Mouse (Mus musculus): Measurements from ENCODE around the gene Esm1.
"Not testable (repeated sequence)": the region's sequence is repeated elsewhere in the genome, so short reads cannot be mapped to it uniquely, and the experiment has no call there.

Gene Esm1

DNA sequence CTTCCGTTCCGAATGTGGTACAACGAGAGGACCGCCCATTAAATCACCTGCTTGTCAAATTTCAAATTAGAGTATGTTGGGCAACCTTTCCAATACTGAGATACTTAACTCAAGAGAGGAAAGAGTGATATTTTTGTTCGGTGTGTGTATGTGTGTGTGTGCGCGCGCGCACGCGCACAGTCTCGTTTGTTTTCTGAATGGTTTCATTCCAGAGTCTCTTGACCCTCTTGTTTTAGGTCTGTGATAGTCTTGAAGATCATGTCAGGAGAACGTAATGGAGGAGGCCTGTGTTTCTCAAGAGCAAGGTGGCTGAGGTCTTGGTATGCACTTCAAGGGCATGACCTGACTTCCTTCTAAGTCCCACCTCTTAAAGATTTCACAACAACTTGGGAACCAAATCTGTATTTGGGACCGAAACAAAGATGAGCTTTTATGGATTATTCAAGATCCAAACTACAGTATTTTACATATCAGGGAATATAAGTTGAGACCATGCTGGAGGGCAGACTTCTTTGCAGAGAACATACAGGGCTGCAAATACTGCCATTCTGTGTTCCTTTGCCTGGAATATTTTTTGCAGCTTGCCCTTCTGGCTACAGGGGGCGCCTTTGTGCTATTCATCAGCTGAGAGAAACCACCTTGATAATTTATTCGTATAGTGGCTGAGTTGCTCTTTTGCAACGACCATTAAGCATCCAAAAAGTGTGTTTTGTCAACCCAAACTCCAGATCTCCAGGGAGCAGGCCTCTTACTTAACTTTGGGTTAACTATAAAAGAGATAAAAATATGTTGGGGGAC, 18.4 kb downstream of the Esm1 start:
- no peak for DNase-seq

DNA sequence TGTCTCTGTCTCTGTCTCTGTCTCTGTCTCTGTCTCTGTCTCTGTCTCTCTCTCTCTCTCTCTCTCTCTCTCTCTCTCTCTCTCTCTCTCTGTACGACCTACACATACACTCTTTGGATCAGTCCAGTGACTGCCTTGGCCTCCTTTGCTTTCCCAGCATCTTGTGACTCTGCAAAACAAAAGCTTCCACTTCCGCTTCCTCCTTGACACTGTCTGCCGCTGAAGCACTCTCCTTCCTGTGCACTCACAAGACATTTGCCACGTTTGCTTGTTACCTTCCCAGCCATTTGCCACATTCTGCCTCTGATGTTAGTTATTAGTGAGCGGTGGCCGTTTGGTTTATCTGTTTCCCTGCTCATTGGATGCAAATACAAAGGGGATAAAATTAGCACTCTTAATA, 32.7 kb downstream of the Esm1 start:
- DNase-seq: no peak

DNA sequence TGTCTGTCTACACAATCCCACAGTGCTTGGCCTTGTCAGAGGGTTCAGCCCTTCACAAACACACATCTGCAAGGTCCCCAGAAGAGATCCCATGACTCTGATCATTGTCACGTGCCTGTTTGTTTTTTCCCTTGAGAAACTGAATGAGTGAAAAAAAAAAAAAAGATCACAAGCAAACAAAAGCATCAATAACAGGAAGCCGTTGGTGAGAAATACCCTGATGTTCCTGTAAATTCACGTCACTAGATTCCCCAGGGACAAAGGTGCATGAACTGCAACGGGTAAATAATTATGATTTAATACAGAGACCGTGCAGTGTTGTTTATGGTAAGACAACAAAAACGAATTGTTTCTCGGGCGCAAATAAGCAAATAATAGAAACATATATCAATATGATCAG, 35.6 kb downstream of the Esm1 start:
- DNase-seq: no peak

DNA sequence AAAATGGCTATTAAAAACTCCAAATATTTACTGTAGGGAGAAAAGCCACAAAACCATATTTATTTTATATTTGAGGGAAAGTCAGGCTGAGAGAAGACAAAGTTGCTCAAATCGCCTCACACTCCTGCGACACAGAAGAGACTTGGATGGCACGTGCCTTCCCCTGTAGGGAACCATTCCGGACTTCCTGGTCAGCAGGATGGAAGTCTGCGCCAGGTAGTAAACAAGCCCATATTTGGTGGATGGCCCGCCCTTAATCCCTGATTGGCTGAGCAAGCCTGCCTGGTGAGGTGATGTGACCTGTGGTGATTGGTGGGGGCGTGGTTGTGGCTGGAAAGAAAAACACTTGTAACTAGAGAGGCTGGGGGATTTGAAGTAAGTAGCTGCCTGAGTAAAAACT, 43.1 kb downstream of the Esm1 start:
- not testable (repeated sequence) for DNase-seq

DNA sequence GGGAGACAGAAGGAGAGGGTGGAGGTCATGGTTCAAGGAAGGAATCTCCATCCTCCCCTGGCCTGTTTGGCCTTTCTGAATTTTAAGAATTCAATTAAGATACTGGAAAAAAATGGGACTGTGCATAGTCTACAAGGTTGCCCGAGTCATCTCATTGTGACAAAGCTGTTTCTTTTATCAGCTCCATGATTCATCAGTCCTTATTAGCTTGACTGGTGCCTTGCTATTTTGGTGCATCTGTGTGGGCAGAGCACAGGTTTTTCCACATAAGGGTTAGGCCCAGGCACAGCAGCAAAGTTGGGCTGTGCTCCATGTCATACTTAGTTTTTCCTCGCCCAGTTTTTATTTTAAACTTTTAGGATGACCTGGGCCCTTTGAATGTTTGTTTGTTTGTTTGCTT, 47.3 kb downstream of the Esm1 start:
- no peak for DNase-seq

DNA sequence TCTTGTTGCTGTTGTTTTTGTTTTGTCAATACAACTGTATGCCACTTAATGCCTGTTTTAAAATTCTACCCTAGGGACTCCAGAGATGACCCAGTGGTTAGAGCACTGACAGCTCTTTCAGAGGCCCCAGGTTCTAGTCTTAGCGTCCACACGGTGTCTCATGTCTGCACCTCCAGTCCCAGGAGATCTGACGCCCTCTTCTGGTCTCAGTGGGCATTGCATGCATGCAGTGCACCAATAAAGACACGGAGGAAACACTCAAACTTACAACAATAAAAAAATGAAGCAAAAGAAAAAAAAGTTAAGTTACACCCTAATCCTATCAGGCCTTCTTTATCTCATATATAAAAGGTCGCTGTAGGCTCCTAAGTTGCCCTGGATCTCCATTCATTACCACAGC, 47.7 kb downstream of the Esm1 start:
- no peak for DNase-seq

DNA sequence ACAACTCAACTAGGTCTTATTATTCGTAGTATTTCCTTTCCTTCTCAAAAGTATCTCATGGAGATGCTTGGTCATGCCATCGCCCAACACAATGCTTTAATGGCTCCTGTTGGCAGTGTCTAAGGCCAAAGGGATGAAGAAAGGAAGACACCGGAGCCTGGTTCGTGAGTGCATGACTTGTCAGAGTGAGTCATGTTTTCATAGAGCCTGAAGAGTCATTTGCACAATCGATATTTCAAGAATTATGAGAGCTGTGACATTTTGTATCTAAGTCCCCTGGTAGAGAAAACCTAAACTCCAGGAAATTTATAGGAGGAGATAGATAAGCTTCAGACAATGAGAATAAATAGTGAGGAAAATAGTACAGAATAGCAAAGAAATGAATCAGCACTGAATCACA, 49.8 kb downstream of the Esm1 start:
- DNase-seq: no peak

DNA sequence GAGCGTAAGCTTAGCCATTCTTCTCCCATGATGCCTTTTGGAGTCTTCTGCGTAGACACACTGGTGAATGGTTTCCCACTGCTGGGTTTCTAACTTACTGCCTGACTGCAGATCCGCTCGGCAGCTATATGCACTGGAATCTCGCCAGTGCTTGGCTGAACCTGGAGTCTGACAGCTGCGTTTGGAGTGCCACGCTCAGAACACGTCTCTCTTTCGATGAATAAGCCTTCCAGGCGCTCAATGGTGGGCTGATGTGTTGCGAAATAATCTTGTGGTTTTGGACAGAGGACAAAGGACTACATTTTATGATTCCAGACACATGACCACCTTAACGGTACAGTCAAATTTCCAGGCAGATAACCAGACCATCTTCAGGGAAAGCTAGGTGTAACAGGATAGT, 53.4 kb downstream of the Esm1 start:
- DNase-seq: no peak

DNA sequence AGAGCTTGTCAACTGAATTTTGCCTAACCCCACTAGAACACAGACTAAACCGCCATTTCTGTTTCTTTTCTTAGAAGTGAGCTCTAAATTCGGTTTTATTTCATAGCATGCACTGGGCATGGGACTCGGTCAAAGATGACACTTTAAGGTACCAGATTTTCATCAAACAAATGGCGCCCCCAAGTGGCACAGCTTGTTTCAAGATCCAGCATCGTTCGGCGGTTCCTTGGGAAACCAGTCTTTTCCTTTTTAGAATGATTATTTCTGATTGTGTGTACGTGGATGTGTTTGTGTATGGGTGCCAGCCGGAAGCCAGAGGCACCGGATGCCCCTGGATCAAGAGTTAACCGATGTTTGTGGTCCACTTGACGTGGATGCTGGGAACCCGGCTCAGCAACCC, 55.8 kb downstream of the Esm1 start:
- no peak for DNase-seq

DNA sequence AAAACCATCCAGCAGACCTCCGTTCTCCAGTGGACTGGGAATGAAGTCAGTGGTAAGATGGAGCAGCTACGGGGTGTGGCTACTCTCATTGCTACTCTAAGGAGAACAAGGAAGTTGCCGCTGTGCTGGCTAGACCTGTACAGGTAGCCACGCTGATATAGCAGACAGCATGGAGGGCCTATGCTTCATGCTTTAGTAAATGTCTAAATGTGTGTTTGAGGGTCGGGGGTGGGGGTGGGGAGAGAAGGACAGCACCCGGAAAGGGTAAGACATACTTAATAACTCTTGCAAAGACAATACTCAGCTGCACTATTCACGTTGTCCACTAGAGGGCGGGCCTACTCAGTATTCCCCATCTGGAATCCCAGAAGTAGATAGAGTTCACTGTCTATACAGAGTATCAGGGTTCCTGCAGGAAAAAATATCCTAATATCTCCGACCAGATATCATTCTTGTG, 57.1 kb downstream of the Esm1 start:
- peak in 1 of 2 experiments; percentile 33 for DNase-seq

DNA sequence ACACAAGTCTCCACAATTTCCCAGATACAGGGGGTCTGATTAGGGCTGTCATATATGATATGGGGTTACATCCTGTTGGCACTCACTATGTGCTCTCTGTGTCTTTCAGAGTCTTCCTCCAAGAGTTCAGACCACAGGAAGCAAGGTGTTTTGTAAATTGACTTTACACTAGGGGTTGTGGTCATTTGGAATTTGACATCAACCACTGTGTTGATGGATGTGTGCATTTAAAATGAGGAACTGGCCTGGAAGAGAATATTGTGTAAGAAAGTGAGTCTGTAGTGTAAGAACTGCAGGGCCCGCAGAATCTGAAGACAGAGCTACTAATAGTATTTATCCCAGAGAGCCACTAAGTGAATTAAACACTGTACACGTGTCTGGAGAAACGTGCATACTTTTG, 57.7 kb downstream of the Esm1 start:
- DNase-seq: no peak
